Mouse (Mus musculus): ENCODE measurements around the gene Magi2.

Magi2 gene

GRCm38 (mm10) chr5:20559378-20559777 is 1332.5 kb downstream of the Magi2 start:
- no peak for ATAC-seq (ENCODE audit: insufficient number of reproducible peaks, low FRiP score, low TSS enrichment)

GRCm38 (mm10) chr5:20559821-20560220 is 1333.0 kb downstream of the Magi2 start:
- ATAC-seq (ENCODE audit: insufficient number of reproducible peaks, low FRiP score, low TSS enrichment): no peak

GRCm38 (mm10) chr5:20568421-20568820 is 1341.6 kb downstream of the Magi2 start:
- no peak for ATAC-seq (ENCODE audit: insufficient number of reproducible peaks, low FRiP score, low TSS enrichment)

GRCm38 (mm10) chr5:20568966-20569365 is 1342.1 kb downstream of the Magi2 start:
- ATAC-seq (ENCODE audit: insufficient number of reproducible peaks, low FRiP score, low TSS enrichment): no peak

- ATAC-seq (ENCODE audit: insufficient number of reproducible peaks, low FRiP score, low TSS enrichment): no peak
Measured at GRCm38 (mm10) chr5:20574816-20575215, 1348.0 kb downstream of the Magi2 start.

GRCm38 (mm10) chr5:20575798-20576197 is 1349.0 kb downstream of the Magi2 start:
- no peak for ATAC-seq (ENCODE audit: insufficient number of reproducible peaks, low FRiP score, low TSS enrichment)

GRCm38 (mm10) chr5:20576266-20576665 is 1349.4 kb downstream of the Magi2 start:
- ATAC-seq (ENCODE audit: insufficient number of reproducible peaks, low FRiP score, low TSS enrichment): no peak

GRCm38 (mm10) chr5:20578666-20579065 is 1351.8 kb downstream of the Magi2 start:
- no peak for ATAC-seq (ENCODE audit: insufficient number of reproducible peaks, low FRiP score, low TSS enrichment)

- no peak for ATAC-seq (ENCODE audit: insufficient number of reproducible peaks, low FRiP score, low TSS enrichment)
Measured at GRCm38 (mm10) chr5:20580619-20581018, 1353.8 kb downstream of the Magi2 start.

- 0 out of 2 replicates have a peak, but pooled peaks have one; percentile 49 for ATAC-seq (ENCODE audit: insufficient number of reproducible peaks, low FRiP score, low TSS enrichment)
Measured at GRCm38 (mm10) chr5:20582995-20583435, 1356.2 kb downstream of the Magi2 start.

- no peak for ATAC-seq (ENCODE audit: insufficient number of reproducible peaks, low FRiP score, low TSS enrichment)
Measured at GRCm38 (mm10) chr5:20583639-20584038, 1356.8 kb downstream of the Magi2 start.

GRCm38 (mm10) chr5:20584769-20585168 is 1357.9 kb downstream of the Magi2 start:
- no peak for ATAC-seq (ENCODE audit: insufficient number of reproducible peaks, low FRiP score, low TSS enrichment)

- ATAC-seq (ENCODE audit: insufficient number of reproducible peaks, low FRiP score, low TSS enrichment): no peak
Measured at GRCm38 (mm10) chr5:20589731-20590130, 1362.9 kb downstream of the Magi2 start.

- ATAC-seq (ENCODE audit: insufficient number of reproducible peaks, low FRiP score, low TSS enrichment): no peak
Measured at GRCm38 (mm10) chr5:20598196-20598595, 1371.4 kb downstream of the Magi2 start.

GRCm38 (mm10) chr5:20603756-20604469 is 1377.1 kb downstream of the Magi2 start:
- no peak for ATAC-seq (ENCODE audit: insufficient number of reproducible peaks, low FRiP score, low TSS enrichment)

- no peak for ATAC-seq (ENCODE audit: insufficient number of reproducible peaks, low FRiP score, low TSS enrichment)
Measured at GRCm38 (mm10) chr5:20606497-20606896, 1379.7 kb downstream of the Magi2 start.

- ATAC-seq (ENCODE audit: insufficient number of reproducible peaks, low FRiP score, low TSS enrichment): no peak
Measured at GRCm38 (mm10) chr5:20607503-20607902, 1380.7 kb downstream of the Magi2 start.

- no peak for ATAC-seq (ENCODE audit: insufficient number of reproducible peaks, low FRiP score, low TSS enrichment)
Measured at GRCm38 (mm10) chr5:20609206-20609935, 1382.5 kb downstream of the Magi2 start.

- no peak for ATAC-seq (ENCODE audit: insufficient number of reproducible peaks, low FRiP score, low TSS enrichment)
Measured at GRCm38 (mm10) chr5:20610640-20611039, 1383.8 kb downstream of the Magi2 start.

GRCm38 (mm10) chr5:20612616-20613015 is 1385.8 kb downstream of the Magi2 start:
- no peak for ATAC-seq (ENCODE audit: insufficient number of reproducible peaks, low FRiP score, low TSS enrichment)

- no peak for ATAC-seq (ENCODE audit: insufficient number of reproducible peaks, low FRiP score, low TSS enrichment)
Measured at GRCm38 (mm10) chr5:20614891-20615290, 1388.1 kb downstream of the Magi2 start.
